Mouse (Mus musculus) left cerebral cortex, adult 9 months (tissue): ENCODE measurements around the gene Gpatch2.

Experiments used
- DNase-seq, 2 experiments: peaks; one replicate each; pipeline ENCODE4 v3.0.0; 2022; ENCODE audit warnings: low spot score in 2 of 2

Gpatch2 gene

GRCm38 (mm10) chr1:187244734-187245133 is 29.4 kb downstream of the Gpatch2 start:
- DNase-seq = no peak

GRCm38 (mm10) chr1:187250741-187251262 is 35.5 kb downstream of the Gpatch2 start:
- DNase-seq = no peak

- no peak for DNase-seq
Measured at GRCm38 (mm10) chr1:187258756-187259155, 43.4 kb downstream of the Gpatch2 start.

GRCm38 (mm10) chr1:187267601-187268000 is 52.3 kb downstream of the Gpatch2 start:
- DNase-seq = no peak

GRCm38 (mm10) chr1:187270318-187271247 is 55.3 kb downstream of the Gpatch2 start:
- peak; percentile 39 to 68 for DNase-seq

GRCm38 (mm10) chr1:187277324-187277723 is 62.0 kb downstream of the Gpatch2 start:
- no peak for DNase-seq

- no peak for DNase-seq
Measured at GRCm38 (mm10) chr1:187278472-187278871, 63.2 kb downstream of the Gpatch2 start.

- no peak for DNase-seq
Measured at GRCm38 (mm10) chr1:187279776-187280175, 64.5 kb downstream of the Gpatch2 start.

GRCm38 (mm10) chr1:187282321-187282720 is 67.0 kb downstream of the Gpatch2 start:
- DNase-seq = no peak

GRCm38 (mm10) chr1:187282804-187283203 is 67.5 kb downstream of the Gpatch2 start:
- DNase-seq = no peak

GRCm38 (mm10) chr1:187285735-187286134 is 70.4 kb downstream of the Gpatch2 start:
- no peak for DNase-seq

GRCm38 (mm10) chr1:187286411-187286810 is 71.1 kb downstream of the Gpatch2 start:
- DNase-seq = no peak

- DNase-seq = no peak
Measured at GRCm38 (mm10) chr1:187286924-187287323, 71.6 kb downstream of the Gpatch2 start.

- no peak for DNase-seq
Measured at GRCm38 (mm10) chr1:187290186-187290585, 74.9 kb downstream of the Gpatch2 start.

GRCm38 (mm10) chr1:187291480-187292394 is 76.4 kb downstream of the Gpatch2 start:
- DNase-seq = no peak

GRCm38 (mm10) chr1:187292395-187292749 is 77.1 kb downstream of the Gpatch2 start:
- no peak for DNase-seq

- DNase-seq = no peak
Measured at GRCm38 (mm10) chr1:187293233-187293632, 77.9 kb downstream of the Gpatch2 start.

- DNase-seq = no peak
Measured at GRCm38 (mm10) chr1:187294522-187294921, 79.2 kb downstream of the Gpatch2 start.

- no peak for DNase-seq
Measured at GRCm38 (mm10) chr1:187295038-187295559, 79.8 kb downstream of the Gpatch2 start.

- DNase-seq = no peak
Measured at GRCm38 (mm10) chr1:187295711-187296110, 80.4 kb downstream of the Gpatch2 start.

- no peak for DNase-seq
Measured at GRCm38 (mm10) chr1:187299236-187299635, 83.9 kb downstream of the Gpatch2 start.

- peak in 1 of 2 experiments; percentile 12 for DNase-seq
Measured at GRCm38 (mm10) chr1:187300626-187301025, 85.3 kb downstream of the Gpatch2 start.
